Mouse (Mus musculus) hindbrain, embryonic 10.5 days (tissue): ENCODE measurements at regions not wholly inside any gene's neighbourhood (a gene's known extent, or its start where the extent isn't known, plus 50 kb on each side); places are given as distances from the start of the nearest gene placed in this dataset.

Experiments used
- DNase-seq: peaks from one replicate; pipeline ENCODE4 v3.0.0-alpha.2; 2017; ENCODE audit warnings: low spot score
- H3K27ac ChIP-seq: fragments of 300-500 bp; sonication (generic); 2 replicates; pipeline ENCODE4 v1.5.1; 2016; ENCODE audit warnings: mild to moderate bottlenecking, moderate library complexity
- H3K27me3 ChIP-seq: fragments of 300-500 bp; sonication (generic); 2 replicates; pipeline ENCODE4 v1.6.1; 2016; ENCODE audit warnings: mild to moderate bottlenecking; ENCODE audit not compliant: poor library complexity, insufficient read depth, severe bottlenecking
- H3K36me3 ChIP-seq: fragments of 300-500 bp; sonication (generic); 2 replicates; pipeline ENCODE4 v1.6.1; 2016; ENCODE audit warnings: mild to moderate bottlenecking, moderate library complexity
- H3K4me1 ChIP-seq: fragments of 300-500 bp; sonication (generic); replicated peaks from 2 replicates; pipeline ENCODE4 v1.6.1; 2016; ENCODE audit warnings: mild to moderate bottlenecking
- H3K4me3 ChIP-seq: fragments of 300-500 bp; sonication (generic); 2 replicates; pipeline ENCODE4 v1.5.1; 2016; ENCODE audit warnings: mild to moderate bottlenecking, moderate library complexity
- H3K9me3 ChIP-seq: fragments of 300-500 bp; sonication (generic); 2 replicates; pipeline ENCODE4 v1.6.1; 2016; ENCODE audit warnings: mild to moderate bottlenecking, moderate library complexity
- WGBS: fragments of 180-500 bp; shearing (Covaris S2); methylation state at CpG from one replicate; pipeline ENCODE4 v1.1.7; 2016; 5-methylcytosine and 5-hydroxymethylcytosine counted together

DNA sequence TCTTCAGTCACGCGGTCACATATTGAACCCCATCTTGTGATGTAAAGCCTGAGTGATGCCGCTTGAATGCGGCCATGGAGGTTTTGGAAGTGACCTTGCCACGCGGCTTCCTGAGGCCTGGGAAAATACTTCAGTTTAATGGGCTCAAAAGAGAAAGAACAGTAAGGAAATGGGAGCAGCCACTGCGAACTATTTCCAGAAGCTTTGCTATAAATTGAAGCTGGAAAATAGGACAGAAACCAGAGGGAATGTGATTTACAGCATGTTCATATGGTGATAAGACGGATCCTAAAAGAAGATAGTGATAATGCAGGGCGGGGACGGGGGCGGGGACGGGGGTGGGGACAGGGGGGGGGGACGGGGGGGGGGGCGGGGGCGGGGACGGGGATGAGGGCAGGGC is 52.7 kb upstream of the Trpc4 start:
- WGBS, result 71% methylated on average over 15 of the region's 16 CpGs
- Histone ChIP-seq H3K4me3 (no peak overlapping the region), H3K27ac (no peak overlapping the region), H3K27me3 (no peaks in the 10 kb centered on the region), H3K36me3 (no peaks in the 10 kb centered on the region), H3K9me3 (no peaks in the 10 kb centered on the region), H3K4me1 (no peaks in the 10 kb centered on the region)
- DNase-seq, result no peak

DNA sequence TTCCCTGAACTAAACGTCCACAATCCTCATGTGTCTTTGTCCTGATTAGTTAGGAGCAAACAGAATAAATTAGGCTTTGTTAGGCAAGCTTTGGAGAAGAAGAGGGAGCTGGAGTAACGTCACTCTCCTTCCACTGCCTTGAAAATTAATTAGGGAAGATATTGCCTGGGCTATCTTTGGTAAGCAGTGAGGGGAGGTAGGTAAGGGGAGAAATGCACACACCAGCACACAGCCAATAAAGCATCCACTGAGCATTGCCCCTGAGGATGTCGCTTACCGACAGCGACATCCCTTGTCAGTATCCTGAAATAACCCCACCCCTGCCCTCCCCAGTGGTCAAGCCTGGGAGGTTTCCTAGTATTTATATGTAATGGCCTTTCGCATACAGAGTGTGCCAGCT is 72.2 kb upstream of the Trpc4 start:
- H3K27ac ChIP-seq, result no peak overlapping the region

DNA sequence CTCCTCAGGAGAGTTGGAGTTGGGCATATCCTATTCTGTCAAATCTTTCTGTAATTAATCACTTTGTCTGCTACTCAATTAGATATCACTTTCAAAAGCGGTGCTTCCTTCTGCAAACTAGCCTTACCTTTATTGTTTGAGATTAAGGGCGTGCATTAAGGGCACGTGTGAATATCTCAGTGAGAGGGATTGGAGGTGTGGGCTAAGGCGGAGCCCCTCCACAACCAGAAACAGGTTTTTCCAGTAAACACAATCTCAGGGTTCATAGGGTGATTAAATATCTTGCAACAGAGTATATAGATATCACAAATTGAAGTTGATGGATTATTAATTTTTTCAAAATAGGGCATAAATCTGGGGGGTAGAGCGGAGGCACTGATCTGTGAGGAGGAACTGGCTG is 79.4 kb upstream of the Trpc4 start:
- no peak overlapping the region for H3K4me3 ChIP-seq
- no peaks in the 10 kb centered on the region for H3K36me3 ChIP-seq
- H3K27ac ChIP-seq, result no peak overlapping the region
- WGBS, result 89% methylated on average over 5 of the region's 5 CpGs
- no peak for DNase-seq
- H3K27me3 ChIP-seq, result no peaks in the 10 kb centered on the region
- H3K9me3 ChIP-seq, result peaks cover 5% of the 10 kb centered on the region; the same call in 1 of the 2 replicates
- no peaks in the 10 kb centered on the region for H3K4me1 ChIP-seq

More for the DNA sequence above, 72.2 kb upstream of the Trpc4 start:
- no peaks in the 10 kb centered on the region for H3K36me3 ChIP-seq
- no peaks in the 10 kb centered on the region for H3K27me3 ChIP-seq
- no peaks in the 10 kb centered on the region for H3K4me1 ChIP-seq
- H3K4me3 ChIP-seq, result no peak overlapping the region
- no peaks in the 10 kb centered on the region for H3K9me3 ChIP-seq
- DNase-seq, result no peak
- WGBS, result 55% methylated on average over 6 of the region's 6 CpGs

DNA sequence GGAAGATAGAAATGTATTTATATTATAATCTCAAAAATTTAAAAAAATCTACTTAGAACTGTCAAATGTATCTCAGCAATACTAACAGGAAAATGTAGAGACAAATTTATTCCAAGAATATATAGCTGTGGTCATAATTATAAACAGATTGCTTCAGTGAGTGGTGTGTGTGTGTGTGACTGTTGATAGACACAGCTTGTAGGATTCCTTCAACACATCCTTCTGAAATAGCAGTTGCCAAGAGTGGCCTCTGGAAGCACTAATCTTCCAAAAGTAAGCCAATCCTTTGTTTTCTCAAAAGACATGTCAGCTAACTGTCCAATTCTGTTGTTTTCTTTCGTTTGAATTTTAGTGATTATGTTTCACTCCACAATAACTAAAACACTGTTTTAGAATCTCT is 95.2 kb upstream of the Trpc4 start:
- Histone ChIP-seq H3K36me3 (no peaks in the 10 kb centered on the region), H3K27ac (no peak overlapping the region), H3K4me3 (no peak overlapping the region), H3K4me1 (no peaks in the 10 kb centered on the region), H3K9me3 (no peaks in the 10 kb centered on the region), H3K27me3 (no peaks in the 10 kb centered on the region)
- WGBS, result 62% methylated on average over 1 of the region's 1 CpGs
- DNase-seq, result no peak

DNA sequence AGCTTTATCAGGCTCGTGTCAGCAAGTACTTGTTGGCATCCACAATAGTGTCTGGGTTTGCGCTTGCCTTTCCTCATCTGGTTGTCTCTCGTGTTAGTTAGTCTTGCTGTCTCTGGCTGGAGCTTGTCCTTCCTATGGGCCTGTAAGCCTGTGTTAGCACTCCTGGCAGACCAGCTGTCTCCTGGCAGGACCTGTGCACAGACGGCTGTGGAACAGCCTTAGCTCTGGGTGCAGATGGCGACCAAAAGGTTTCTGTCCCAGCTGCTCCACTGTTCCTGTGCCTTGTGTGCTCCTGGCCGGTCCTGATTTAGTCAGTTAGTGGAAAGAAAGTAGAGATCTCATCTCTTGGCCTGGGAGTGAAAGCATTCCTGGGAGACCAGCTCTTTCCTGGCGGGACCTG is 101.5 kb upstream of the Trpc4 start:
- no peak overlapping the region for H3K4me3 ChIP-seq
- DNase-seq, result no peak
- WGBS, result 89% methylated on average over 7 of the region's 7 CpGs
- H3K9me3 ChIP-seq, result no peaks in the 10 kb centered on the region
- no peaks in the 10 kb centered on the region for H3K27me3 ChIP-seq
- H3K36me3 ChIP-seq, result no peaks in the 10 kb centered on the region
- no peak overlapping the region for H3K27ac ChIP-seq
- 0 out of 2 replicates have a peak, but pooled peaks cover 2% of the 10 kb centered on the region for H3K4me1 ChIP-seq

DNA sequence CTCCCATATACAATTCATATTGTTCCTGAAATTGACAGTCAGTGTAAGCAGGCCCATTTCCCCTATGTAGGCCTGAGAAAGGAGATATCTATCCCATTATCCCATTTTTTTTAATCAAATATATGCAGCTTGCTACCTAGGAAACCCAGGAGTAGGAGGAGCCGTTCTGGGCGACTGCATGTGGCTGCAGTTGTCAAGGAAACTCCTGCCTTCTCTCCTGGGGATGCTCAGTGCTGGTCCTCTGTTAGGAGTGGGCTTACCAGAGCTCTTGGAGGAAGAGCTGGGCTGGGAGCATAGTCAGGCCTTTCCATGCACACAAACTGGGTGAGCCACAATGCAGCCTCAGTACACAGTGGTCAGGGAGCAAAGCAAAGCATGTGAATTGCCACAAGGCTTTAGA is 106.5 kb upstream of the Trpc4 start:
- no peaks in the 10 kb centered on the region for H3K36me3 ChIP-seq
- H3K9me3 ChIP-seq, result no peaks in the 10 kb centered on the region
- no peak overlapping the region for H3K4me3 ChIP-seq
- no peaks in the 10 kb centered on the region for H3K27me3 ChIP-seq
- H3K4me1 ChIP-seq, result 0 out of 2 replicates have a peak, but pooled peaks cover 7% of the 10 kb centered on the region
- WGBS, result 35% methylated on average over 2 of the region's 2 CpGs
- no peak overlapping the region for H3K27ac ChIP-seq
- peak; percentile 12 for DNase-seq

DNA sequence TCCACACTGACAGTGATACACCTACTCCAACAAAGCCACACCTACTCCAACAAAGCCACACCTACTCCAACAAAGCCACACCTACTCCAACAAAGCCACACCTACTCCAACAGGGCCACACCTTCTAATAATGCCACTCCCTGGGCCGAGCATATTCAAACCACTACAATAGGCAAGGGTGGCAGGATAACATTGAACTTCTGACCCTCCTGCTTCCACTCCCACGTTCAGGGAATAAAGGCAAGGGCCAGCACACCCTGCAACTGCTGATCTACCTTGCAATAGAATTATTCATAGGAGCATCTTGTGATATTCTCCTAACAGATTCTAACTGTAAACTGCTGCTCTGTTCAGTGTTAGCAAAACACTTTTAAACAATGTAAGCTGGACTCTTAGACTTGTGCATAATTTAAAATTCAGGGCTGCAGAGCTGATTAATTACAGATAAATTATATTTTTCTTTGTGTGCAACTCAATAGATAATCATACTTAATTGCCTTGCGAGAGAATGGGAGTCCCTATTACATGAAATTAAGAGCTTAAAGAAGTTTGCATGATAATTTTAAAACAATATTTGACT is 107.7 kb upstream of the Trpc4 start:
- H3K27ac ChIP-seq, result no peak overlapping the region
- no peaks in the 10 kb centered on the region for H3K9me3 ChIP-seq
- DNase-seq, result no peak
- 0 out of 2 replicates have a peak, but pooled peaks cover 7% of the 10 kb centered on the region for H3K4me1 ChIP-seq
- WGBS, result 72% methylated on average over 3 of the region's 3 CpGs
- H3K4me3 ChIP-seq, result no peak overlapping the region
- no peaks in the 10 kb centered on the region for H3K36me3 ChIP-seq
- no peaks in the 10 kb centered on the region for H3K27me3 ChIP-seq

DNA sequence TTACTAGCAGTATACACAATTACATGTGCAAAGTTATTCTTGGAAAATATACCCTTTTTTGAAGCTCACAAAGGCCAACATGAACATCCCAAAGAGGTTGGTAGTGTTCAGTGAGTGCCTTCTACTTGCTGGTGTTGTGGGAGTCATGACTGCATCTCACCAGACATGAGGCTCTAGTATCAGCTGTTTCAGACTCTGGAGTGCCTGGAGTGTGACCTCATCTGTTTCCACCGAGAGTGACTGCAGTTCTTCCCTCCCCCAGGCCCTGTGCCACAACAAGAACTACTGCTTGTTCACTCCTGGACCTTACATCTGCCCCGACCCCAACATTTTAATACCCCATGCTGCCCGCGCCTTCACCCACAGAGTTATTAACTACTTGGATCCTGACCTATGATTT is 128.5 kb upstream of the Trpc4 start:
- Histone ChIP-seq H3K36me3 (no peaks in the 10 kb centered on the region), H3K4me3 (no peak overlapping the region), H3K9me3 (no peaks in the 10 kb centered on the region), H3K27ac (no peak overlapping the region), H3K27me3 (no peaks in the 10 kb centered on the region), H3K4me1 (no peaks in the 10 kb centered on the region)
- DNase-seq, result no peak
- WGBS, result 80% methylated on average over 4 of the region's 4 CpGs

DNA sequence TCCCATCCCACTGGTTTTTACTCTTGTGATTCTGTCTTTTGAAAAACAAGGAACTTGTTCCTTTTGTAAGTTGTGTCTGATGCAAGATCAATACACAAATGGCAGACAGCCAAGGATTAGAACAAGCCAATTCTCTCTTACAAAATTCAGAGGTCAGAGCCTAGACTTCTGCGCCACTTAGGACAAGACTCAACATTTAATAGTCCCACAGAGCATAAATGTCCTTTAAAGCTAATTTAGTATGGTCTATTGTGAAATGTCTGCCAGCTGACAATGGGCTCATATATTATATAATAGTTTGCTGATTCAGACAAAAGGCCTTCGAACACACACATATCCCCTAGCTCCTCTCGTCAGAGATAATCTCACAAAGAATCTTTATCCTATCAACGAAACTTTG is 135.6 kb upstream of the Trpc4 start:
- Histone ChIP-seq H3K36me3 (no peaks in the 10 kb centered on the region), H3K4me1 (peaks cover 6% of the 10 kb centered on the region), H3K4me3 (no peak overlapping the region), H3K27me3 (no peaks in the 10 kb centered on the region), H3K27ac (no peak overlapping the region), H3K9me3 (no peaks in the 10 kb centered on the region)
- DNase-seq, result no peak
- WGBS, result 65% methylated on average over 4 of the region's 4 CpGs

DNA sequence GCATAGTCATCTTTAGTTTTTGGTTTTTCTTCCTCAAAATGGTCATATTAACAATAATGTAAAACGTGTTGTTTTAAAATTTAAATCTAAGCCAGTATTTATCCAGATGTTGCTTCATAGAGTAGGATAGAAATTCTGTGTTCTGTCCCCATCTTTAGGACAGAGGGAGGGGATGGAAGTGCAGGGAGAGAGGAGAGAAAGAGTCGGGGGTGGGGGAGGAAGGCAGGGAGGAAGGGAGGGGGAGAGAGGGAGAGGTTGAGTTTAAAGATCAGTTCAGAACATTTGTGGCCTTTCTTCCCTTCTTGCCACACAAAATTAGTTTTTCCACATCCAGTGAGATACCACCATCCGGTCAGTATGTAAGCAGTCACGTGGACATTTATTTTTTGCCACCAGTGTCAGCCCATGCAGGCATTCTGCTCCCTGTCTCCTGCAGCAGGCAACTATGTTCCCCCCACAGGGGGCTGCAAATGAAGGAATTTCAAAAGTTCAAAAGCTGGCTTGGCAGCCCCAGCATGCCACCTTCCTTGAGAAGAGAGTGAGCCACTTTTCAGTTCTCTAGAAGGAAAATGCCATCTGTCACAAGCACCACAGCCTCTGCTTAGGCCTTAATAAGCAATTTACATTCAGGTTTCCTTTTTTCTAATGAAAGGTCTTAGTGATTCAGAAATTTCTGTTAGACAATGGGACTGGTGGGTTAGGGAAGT is 137.7 kb upstream of the Trpc4 start:
- WGBS, result 19% methylated on average over 4 of the region's 4 CpGs
- peak; percentile 12 for DNase-seq
- Histone ChIP-seq H3K36me3 (no peaks in the 10 kb centered on the region), H3K27ac (no peak overlapping the region; the same call in 1 of the 2 replicates), H3K27me3 (no peaks in the 10 kb centered on the region), H3K4me3 (no peak overlapping the region), H3K9me3 (no peaks in the 10 kb centered on the region), H3K4me1 (peaks cover 6% of the 10 kb centered on the region)

DNA sequence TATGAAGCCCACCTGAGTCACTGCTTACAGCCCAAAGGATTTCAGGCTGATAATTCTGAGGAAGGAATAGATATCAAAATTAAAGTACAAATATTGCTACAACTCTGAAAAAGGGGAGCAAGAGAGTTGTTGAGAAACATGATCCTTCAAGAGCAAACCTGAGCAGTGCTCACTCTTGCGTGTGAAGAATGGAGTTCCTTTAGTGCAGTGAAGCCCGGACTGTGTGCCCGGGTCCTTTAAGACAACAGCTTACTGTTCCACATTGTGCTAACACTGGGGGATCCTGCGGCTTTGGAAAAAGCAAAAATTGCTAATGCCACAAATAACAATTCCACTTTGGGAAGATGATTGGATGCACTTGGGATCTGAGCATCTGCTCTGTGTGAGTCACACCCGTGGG is 139.0 kb upstream of the Trpc4 start:
- Histone ChIP-seq H3K36me3 (no peaks in the 10 kb centered on the region), H3K4me3 (no peak overlapping the region), H3K4me1 (peaks cover 6% of the 10 kb centered on the region), H3K9me3 (no peaks in the 10 kb centered on the region), H3K27ac (no peak overlapping the region), H3K27me3 (no peaks in the 10 kb centered on the region)
- 70% methylated on average over 5 of the region's 5 CpGs for WGBS
- no peak for DNase-seq

DNA sequence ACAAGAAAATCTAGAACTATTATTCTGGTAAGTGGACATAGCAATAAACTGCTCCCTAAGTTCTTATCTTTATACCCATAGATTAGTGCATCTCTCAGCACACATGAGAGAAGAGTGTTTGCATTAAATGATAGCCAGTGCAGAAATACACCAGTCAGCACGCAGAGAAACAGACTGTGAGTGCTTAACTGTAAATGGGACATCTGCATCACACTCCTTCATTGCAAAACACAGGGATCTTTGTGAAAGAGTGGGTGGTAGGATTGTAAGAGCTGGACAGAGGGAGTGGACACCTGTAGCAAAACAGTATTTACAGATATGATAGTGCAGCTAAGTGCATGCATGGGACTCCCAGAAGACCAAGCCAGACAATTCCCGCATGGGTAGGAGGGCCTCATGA is 144.8 kb upstream of the Trpc4 start:
- Histone ChIP-seq H3K4me3 (no peak overlapping the region), H3K27me3 (no peaks in the 10 kb centered on the region), H3K4me1 (no peaks in the 10 kb centered on the region), H3K9me3 (no peaks in the 10 kb centered on the region), H3K27ac (no peak overlapping the region), H3K36me3 (no peaks in the 10 kb centered on the region)
- DNase-seq, result no peak
- WGBS, result 93% methylated on average over 2 of the region's 2 CpGs

DNA sequence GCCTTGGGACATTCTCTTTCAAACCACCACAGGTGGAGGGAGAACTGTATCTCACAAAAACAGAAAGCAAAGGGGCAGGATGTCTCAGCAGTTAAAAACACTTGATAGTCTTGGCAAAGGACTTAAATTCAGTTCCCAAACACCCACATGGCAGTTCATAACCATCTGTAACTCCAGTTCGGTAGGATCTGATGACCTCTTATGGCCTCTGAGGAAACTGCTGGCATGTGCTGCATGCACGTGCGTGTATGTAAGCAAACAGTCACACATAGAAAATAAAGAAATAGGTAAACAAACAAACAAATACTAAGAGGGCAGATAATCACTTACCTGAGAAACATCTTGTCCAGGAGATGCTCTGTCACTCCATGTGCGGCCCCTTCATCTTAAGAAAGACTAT is 129.4 kb upstream of the Ufm1 start:
- no peak for DNase-seq
- no peak overlapping the region for H3K27ac ChIP-seq
- H3K4me3 ChIP-seq, result no peak overlapping the region
- H3K4me1 ChIP-seq, result no peaks in the 10 kb centered on the region
- no peaks in the 10 kb centered on the region for H3K27me3 ChIP-seq
- H3K36me3 ChIP-seq, result no peaks in the 10 kb centered on the region
- WGBS, result 85% methylated on average over 4 of the region's 4 CpGs
- no peaks in the 10 kb centered on the region for H3K9me3 ChIP-seq

DNA sequence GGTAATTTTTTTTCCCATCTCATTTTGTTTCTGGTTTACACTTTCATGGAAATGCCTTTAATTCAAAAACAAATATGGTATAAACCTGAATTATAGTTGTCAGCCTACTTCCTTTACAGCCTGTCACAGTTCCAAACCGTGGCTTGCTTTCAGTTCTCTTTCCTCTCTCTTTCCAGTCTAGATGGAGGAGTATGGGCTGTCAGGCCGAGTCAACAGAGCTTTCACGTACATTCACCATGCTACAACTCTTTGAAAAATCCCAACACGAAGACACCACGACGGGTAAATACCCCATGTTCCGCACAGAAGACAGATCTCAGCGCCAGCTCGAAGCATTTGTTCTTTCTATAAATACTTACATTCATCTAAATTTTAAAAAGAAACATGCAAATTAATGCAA is 125.2 kb upstream of the Ufm1 start:
- H3K27me3 ChIP-seq, result no peaks in the 10 kb centered on the region
- H3K4me1 ChIP-seq, result no peaks in the 10 kb centered on the region
- DNase-seq, result no peak
- H3K9me3 ChIP-seq, result no peaks in the 10 kb centered on the region
- no peaks in the 10 kb centered on the region for H3K36me3 ChIP-seq
- no peak overlapping the region for H3K27ac ChIP-seq
- H3K4me3 ChIP-seq, result no peak overlapping the region
- WGBS, result 91% methylated on average over 9 of the region's 9 CpGs
